Mouse (Mus musculus): ENCODE measurements around the gene Gm9495.
"Not testable (repeated sequence)": the region's sequence is repeated elsewhere in the genome, so short reads cannot be mapped to it uniquely, and the experiment has no call there.

Gm9495 gene

DNA sequence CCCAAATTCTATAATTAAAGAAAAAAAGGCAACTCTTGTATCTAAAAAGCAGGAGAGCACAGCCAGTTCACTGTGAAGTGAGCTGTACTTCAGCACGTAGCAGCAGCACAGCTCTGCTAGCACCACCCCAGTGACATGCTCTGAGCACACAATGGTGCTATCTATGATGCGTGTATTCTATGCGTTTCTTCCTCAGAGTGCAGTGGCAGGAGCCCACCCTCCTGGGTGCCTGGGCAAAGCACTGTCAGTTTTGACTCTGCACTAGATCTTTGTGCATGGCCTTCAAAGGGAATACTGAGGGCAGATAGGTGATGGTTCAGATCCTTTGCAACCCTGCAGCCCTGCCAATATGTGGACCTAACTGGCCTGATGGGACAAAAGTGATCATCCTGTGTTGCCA, at the start of gene Gm9495:
Gene Gm9495 (minus strand): TSS at position 101 of the 400 bp plus-strand sequence.
- DNase-seq (ENCODE audit: low spot score) = not testable (repeated sequence)

DNA sequence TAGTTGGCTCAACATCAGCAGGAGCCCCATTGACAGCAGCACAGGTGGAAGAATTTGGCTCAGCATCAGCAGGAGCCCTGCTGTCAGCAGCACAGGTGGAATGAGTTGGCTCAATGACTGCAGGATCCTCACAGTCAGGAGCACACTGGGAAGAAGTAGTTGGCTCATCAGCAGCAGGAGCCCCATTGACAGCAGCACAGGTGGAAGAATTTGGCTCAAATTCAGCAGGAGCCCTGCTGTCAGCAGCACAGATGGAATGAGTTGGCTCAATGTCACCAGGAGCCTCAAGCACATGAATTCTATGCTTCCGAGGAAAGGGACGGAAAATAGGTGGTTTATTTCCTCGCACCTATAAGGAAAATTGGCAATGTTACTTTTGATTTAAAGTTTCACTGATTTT, 21.6 kb upstream of the Gm9495 start:
- DNase-seq (ENCODE audit: low spot score) = not testable (repeated sequence)

DNA sequence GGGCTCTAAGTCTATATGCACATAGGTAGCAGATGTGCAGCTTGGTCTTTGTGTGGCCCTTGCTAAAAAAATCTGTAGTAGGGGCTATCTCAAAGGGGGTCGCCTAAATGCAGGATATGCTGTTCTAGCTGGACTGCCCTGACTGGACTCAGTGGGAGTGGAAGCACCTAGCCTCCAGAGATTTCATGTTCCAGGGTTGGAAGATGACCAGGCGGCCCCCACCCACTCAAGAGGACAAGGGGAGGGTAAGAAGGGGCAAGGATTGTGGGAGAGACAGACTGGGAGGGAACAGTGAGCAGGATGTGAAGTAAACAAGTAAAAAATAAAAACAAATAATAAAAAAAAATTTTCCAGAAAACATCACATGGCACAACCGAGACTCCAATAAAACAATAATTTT, 33.3 kb downstream of the Gm9495 start:
- DNase-seq (ENCODE audit: low spot score) = not testable (repeated sequence)

DNA sequence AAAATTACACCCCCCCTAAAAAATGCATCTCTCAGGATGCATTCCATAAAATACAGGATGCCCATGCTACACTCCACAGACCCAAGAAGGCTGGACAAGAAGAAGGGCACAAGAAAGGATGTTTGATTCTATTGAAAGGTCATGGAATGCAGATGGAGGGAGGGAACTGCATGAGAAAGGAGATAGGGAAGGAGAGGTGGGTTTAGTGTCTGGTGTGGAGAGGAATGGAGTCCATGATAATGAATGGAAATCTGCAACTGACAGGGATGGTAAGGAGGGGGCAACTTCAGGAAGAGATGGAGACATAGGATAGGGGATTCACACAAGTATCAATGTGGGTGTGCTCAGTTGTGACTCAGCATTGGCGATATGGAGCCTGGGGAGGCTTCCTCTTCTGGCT, 39.0 kb downstream of the Gm9495 start:
- no peak for DNase-seq (ENCODE audit: low spot score)

DNA sequence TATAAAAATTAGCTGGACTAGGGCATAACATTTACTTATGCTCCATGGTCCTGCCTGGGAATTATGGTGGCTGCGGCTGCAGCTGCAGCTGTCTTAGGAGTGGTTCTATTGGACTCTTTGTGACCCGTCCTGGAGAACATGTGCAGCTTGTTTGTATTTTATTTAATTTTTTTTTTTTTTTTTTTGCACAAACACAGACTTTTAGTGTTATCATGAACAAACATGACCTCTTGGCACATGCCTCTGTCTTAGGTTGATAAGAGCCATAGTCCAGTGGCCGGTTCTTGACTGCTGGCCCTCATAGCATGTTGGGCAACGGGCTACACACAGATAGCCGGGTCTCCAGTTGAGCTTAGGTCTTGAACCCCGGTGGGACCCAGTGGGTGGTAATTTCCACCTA, 48.6 kb downstream of the Gm9495 start:
- no peak for DNase-seq (ENCODE audit: low spot score)

DNA sequence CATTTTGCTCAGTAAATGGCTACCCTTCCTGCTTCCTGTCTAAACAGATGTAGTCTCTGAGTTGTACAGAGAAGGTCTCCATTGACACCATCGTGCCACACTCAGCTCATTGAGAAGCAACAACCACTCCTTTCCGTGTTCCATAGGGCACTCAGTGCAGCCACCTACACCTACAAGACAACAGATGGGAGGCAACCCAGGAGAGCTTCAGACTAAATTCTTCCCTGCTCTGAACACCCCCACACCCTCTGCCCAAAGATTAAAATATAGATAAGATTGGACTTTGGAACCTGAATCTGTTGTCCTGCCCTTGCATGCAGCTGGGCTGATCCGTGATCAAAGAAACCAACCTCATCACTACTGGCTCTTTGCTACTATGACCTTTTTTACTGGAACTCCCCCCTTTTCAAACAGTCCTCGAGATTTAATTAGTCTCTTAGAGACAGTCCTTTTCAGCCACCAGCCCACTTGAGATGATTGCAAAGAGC, 53.4 kb downstream of the Gm9495 start:
- DNase-seq (ENCODE audit: low spot score) = no peak

DNA sequence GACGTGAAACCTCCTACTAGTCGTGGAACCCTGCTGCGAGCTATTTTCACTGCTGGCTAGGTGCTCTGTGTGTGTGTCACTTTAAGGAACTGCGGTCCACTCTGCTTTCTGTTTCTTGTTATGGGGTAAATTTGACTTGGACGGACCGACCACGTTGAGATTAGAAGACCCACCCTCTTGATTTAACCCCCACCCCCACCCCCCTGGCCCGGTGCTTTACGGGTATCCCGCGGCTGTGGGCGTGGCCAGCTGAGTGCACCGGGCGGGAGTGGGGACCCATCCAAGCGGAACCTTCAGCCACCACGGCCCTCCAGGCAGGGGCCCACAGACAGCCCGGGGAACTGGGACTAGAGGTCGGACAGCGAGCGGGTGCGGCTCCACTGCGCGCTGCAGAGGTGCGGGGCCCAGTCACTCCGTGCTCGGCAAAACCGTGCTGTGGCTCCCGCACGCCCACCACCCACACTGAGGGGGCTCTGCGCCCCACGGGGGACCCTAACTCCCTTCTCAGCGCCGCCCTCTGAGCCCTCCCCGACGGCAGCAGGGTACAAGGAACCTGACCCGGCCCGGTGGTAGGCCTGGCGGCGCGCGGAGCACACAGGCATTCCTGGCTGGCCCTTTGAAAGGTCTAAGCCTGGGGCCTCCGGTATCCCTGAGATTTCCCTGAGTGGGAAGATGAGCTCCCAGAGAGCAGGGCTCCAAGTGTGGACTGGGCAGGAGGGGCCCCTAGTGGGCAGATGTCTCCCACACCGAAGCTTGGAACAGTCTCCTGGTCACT, 54.0 kb downstream of the Gm9495 start:
- DNase-seq (ENCODE audit: low spot score) = no peak

DNA sequence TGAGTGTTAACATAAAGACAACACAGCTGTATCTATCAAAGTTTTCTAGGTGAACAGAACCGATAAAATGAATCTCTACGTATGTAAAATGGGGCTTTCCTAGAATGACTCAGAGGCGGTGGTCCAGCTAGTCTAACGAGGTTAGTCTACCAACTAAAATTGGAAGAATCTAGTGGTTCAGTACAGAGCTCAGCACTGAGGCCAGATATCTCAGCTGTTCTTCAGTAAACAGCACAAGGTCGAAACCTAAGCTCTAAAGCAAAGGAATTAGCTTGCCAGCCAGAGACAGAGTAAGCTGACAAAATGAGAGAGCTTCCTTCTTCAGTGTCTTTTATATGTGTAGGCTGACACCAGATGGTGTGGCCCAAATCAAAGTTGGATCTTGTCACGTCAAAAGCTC, 57.2 kb downstream of the Gm9495 start:
- DNase-seq (ENCODE audit: low spot score) = no peak

DNA sequence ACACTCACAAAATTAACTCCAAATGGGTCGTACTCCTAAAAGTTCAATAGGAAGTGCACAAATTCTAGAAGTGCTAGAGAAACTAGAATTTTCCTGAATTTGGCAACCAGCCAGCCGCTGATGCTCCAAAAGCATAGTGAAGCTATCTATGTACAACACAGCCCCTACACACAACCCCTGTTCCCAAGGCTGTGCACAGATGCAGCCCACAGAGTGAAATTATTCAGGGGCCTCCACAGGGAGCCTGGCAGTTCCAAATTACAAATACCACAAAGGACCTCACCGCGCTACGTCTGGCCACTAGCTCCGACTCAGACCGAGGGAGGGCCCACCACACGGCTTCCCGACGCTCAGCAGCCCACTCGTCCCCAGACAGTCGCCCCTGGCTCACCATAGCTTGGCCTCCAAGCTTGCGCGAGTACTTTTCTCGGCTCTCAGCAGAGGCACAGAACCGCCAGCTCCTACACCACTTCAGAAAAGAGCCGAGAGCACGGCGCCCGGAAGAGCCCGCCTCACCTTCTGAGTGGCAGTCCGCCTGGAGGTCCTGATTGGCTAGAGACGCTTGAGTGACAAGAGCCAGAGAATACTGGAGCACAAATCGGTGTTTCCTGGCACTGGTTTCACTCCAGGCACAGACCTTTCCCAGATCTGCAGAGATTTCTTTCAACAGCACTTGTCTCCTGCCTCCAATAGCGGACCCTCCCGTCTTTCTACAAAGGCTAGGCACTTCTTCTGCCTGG, 58.1 kb downstream of the Gm9495 start:
- DNase-seq (ENCODE audit: low spot score) = peak; percentile 54

DNA sequence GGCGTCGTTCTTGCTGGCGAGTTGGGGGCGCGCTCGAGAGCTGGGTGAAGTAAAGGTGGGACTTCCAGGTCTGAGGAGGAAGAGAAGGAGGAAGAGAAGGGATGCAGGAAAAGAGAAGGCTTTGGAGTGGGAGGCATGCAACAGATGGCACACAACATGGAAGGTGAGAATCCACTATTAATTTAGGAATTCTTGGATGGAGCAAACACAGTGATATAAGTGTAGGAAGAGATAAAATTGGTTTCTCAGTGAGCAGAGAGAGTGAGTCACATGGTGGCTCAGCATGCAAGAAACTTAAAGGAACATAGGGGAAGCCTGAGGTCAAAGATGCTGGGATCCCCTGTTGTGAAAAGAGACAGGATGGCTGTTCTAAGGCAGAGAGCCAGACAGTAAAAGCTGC, 69.0 kb downstream of the Gm9495 start:
- DNase-seq (ENCODE audit: low spot score) = no peak

Measured in urinary bladder, postnatal 10 days (tissue).